Mouse (Mus musculus) kidney, adult 2 months (tissue): Measurements from ENCODE around the gene Olfml2b.

Source experiments
- CTCF ChIP-seq: fragments of 200-500 bp; conservative IDR thresholded peaks from 2 replicates; pipeline ENCODE4 v1.5.1; 2011; ENCODE audit warnings: low read depth, mild to moderate bottlenecking, control low read depth, low read length, moderate library complexity, mixed read lengths; ENCODE audit not compliant: insufficient read depth, insufficient read length
- POLR2A ChIP-seq: fragments of 200-500 bp; IDR thresholded peaks from one replicate; pipeline ENCODE4 v1.6.1; 2011; ENCODE audit warnings: low read depth, low read length, control low read depth

DNA sequence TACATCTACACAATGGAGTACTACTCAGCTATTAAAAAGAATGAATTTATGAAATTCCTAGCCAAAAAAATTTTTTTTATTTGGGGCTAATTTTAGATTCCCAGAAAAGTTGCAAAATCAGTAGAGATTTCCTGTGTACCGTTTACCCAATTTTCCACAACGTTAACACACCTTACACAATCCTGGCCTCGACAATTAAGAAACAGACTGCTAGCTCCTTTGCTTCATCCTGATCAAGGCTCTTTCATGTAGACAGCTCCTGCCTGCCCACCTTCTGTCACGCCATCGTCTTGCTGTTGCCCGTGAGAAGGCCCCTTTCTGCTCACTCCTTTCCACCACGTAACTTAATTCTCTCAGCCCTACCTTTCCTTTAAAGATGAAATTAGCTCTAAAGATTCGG lies 45.4 kb downstream of the Olfml2b start:
- TF ChIP-seq CTCF: no peak
- no peak for TF ChIP-seq POLR2A
